In genomic region chr9:111939271-111940067, GRCm38 (mm10) we compare ENCODE assay signal across 8 mouse cellular contexts.
DNase-seq lines count a peak whose midpoint lies in the region; ATAC-seq and TF ChIP-seq lines count a peak whose summit lies in the region.

No protein-coding gene starts in this region.

- no peak overlapping the region for H3K27ac ChIP-seq in heart, postnatal 0 days (ENCODE audit: low read depth)
- no peak overlapping the region for H3K27ac ChIP-seq in cerebellum, adult 2 months (ENCODE audit: insufficient read depth, low read length)
- no peak overlapping the region for H3K27ac ChIP-seq in midbrain, embryonic 14.5 days (replicated peaks; ENCODE audit: low read depth, low read length)

- ATAC-seq in heart, postnatal 0 days (ENCODE audit: insufficient read depth, low read depth): peak; percentile 24; the same call in 1 of the 2 replicates
- no peak for ATAC-seq in midbrain, embryonic 14.5 days (ENCODE audit: low FRiP score, low TSS enrichment)

- TF ChIP-seq CTCF in heart, postnatal 0 days (IDR thresholded peaks at IDR 0.05; ENCODE audit: low read depth): peak; percentile 56
- TF ChIP-seq CTCF in cerebellum, adult 2 months (IDR thresholded peaks at IDR 0.05; ENCODE audit: borderline replicate concordance, insufficient read depth, low read depth, low read length): peak; percentile 65

- no peak for TF ChIP-seq EP300 in heart, postnatal 0 days (IDR thresholded peaks at IDR 0.05; ENCODE audit: low read depth)

- WGBS in heart, postnatal 0 days: 38% methylated on average over 8 of the region's 8 CpGs
- 45% methylated on average over 8 of the region's 8 CpGs for WGBS in cerebellum, adult 2 months
- 47% methylated on average over 8 of the region's 8 CpGs for WGBS in midbrain, embryonic 14.5 days

- no peak for DNase-seq in heart, postnatal 0 days (ENCODE audit: low spot score)
- DNase-seq in heart, adult 9 months (ENCODE audit: low spot score in 2 of 2): no peak
- peak; percentile 4 for DNase-seq in 416B (ENCODE audit: low read depth)
- DNase-seq in cerebellum, adult 2 months: peak; percentile 22 to 25
- DNase-seq in heart, postnatal 10 days: peak; percentile 15 to 35
- DNase-seq in midbrain, embryonic 14.5 days: peak; percentile 81
- no peak for DNase-seq in natural killer cell, adult 2 months (ENCODE audit: low spot score in 2 of 2)
- no peak for DNase-seq in testis, postnatal 10 days (ENCODE audit: low spot score)

- H3K36me3 ChIP-seq in heart, postnatal 0 days (replicated peaks; ENCODE audit: control insufficient read depth, insufficient read depth, low read length): no peaks in the 10 kb centered on the region
- H3K36me3 ChIP-seq in midbrain, embryonic 14.5 days (ENCODE audit: control insufficient read depth, insufficient read depth, low read length): no peaks in the 10 kb centered on the region

- no peaks in the 10 kb centered on the region for H3K4me1 ChIP-seq in heart, postnatal 0 days (ENCODE audit: control insufficient read depth, insufficient read depth)
- H3K4me1 ChIP-seq in cerebellum, adult 2 months (ENCODE audit: control insufficient read depth, insufficient read depth, low read length): no peaks in the 10 kb centered on the region
- H3K4me1 ChIP-seq in midbrain, embryonic 14.5 days (ENCODE audit: control insufficient read depth, insufficient read depth, low read length): no peaks in the 10 kb centered on the region

- no peak for TF ChIP-seq POLR2A in cerebellum, adult 2 months (IDR thresholded peaks at IDR 0.05; ENCODE audit: borderline replicate concordance, insufficient read depth, low read length)

- no peak overlapping the region for H3K4me3 ChIP-seq in heart, postnatal 0 days (ENCODE audit: low read depth, low read length)
- no peak overlapping the region for H3K4me3 ChIP-seq in cerebellum, adult 2 months (replicated peaks; ENCODE audit: insufficient read depth, low read depth, low read length)
- no peak overlapping the region for H3K4me3 ChIP-seq in midbrain, embryonic 14.5 days (replicated peaks; ENCODE audit: low read depth, low read length)

- intact Hi-C loops in heart, postnatal 10 days (cut with DNase I): loop anchor here (10.0 kb wide), 1 partner anchor 1705 kb away; no protein-coding TSS in a partner anchor

- H3K9me3 ChIP-seq in heart, postnatal 0 days (replicated peaks; ENCODE audit: control insufficient read depth, low read length): no peaks in the 10 kb centered on the region
- H3K9me3 ChIP-seq in midbrain, embryonic 14.5 days (ENCODE audit: control insufficient read depth, low read length): no peaks in the 10 kb centered on the region

- no peak overlapping the region for H3K9ac ChIP-seq in heart, postnatal 0 days (replicated peaks; ENCODE audit: low read depth, low read length)
- H3K9ac ChIP-seq in midbrain, embryonic 14.5 days (replicated peaks; ENCODE audit: low read length): no peak overlapping the region

- H3K4me2 ChIP-seq in heart, postnatal 0 days (ENCODE audit: low read depth, low read length): no peak overlapping the region
- no peak overlapping the region for H3K4me2 ChIP-seq in midbrain, embryonic 14.5 days (ENCODE audit: low read length)

- H3K27me3 ChIP-seq in heart, postnatal 0 days (ENCODE audit: control insufficient read depth, insufficient read depth, low read length): no peaks in the 10 kb centered on the region
- H3K27me3 ChIP-seq in cerebellum, adult 2 months (ENCODE audit: control insufficient read depth, insufficient read depth, low read length): no peaks in the 10 kb centered on the region
- no peaks in the 10 kb centered on the region for H3K27me3 ChIP-seq in midbrain, embryonic 14.5 days (ENCODE audit: control insufficient read depth, insufficient read depth, low read length)

Comparison
In these comparisons a context has a peak if more than half of its experiments do, and no peak if none do; other contexts are left out.
1. DNase-seq: peak in 416B (single experiment), cerebellum, adult 2 months (2 of 2), heart, postnatal 10 days (2 of 2) and midbrain, embryonic 14.5 days (single experiment); none in heart, postnatal 0 days (single experiment), heart, adult 9 months (0 of 2), natural killer cell, adult 2 months (0 of 2) and testis, postnatal 10 days (single experiment).